Mouse (Mus musculus) MEL (cell line): ENCODE measurements around the gene Whamm. TPM values are rescaled to one million over a fixed set of nuclear protein-coding genes. Genes with fewer than 3 reads are reported as not detected.
A peak's percentile ranks its signal among the peaks of the same experiment; 100 is the strongest.

Experiments used
- DNase-seq: peaks from one replicate; pipeline ENCODE4 v3.0.0; 2011; ENCODE audit warnings: low read depth, low spot score
- H3K27ac ChIP-seq: 2 replicates; pipeline ENCODE4 v1.5.1; 2012; ENCODE audit warnings: low read depth, mild to moderate bottlenecking, control low read depth, low read length, moderate library complexity; ENCODE audit not compliant: control insufficient read depth
- H3K27me3 ChIP-seq, 2 experiments: fragments of 150-350 bp in 1 of 2; sonication (generic) in 1 of 2; 2 replicates each; pipeline ENCODE4 v1.6.1; 2012; ENCODE audit warnings: low read length in 2 of 2, mild to moderate bottlenecking in 2 of 2, improper control_type of control experiment in 1 of 2, moderate library complexity in 1 of 2; ENCODE audit not compliant: insufficient read depth in 2 of 2, control insufficient read depth in 1 of 2
- H3K36me3 ChIP-seq, 2 experiments: 2 replicates each; pipeline ENCODE4 v1.6.1; 2012 to 2014; ENCODE audit warnings: low read length in 2 of 2, improper control_type of control experiment in 1 of 2, inconsistent platforms in 1 of 2, mild to moderate bottlenecking in 1 of 2; ENCODE audit not compliant: insufficient read depth in 2 of 2, control insufficient read depth in 1 of 2
- H3K4me1 ChIP-seq, 2 experiments: fragments of 150-350 bp in 1 of 2; sonication (generic) in 1 of 2; 2 replicates each; pipeline ENCODE4 v1.6.1; 2012; ENCODE audit warnings: low read length in 2 of 2, improper control_type of control experiment in 1 of 2, mild to moderate bottlenecking in 1 of 2; ENCODE audit not compliant: insufficient read depth in 2 of 2, control insufficient read depth in 1 of 2
- H3K4me3 ChIP-seq, 2 experiments: fragments of 150-350 bp in 1 of 2; sonication (generic) in 1 of 2; 2 replicates each; pipeline ENCODE4 v1.5.1; 2012; ENCODE audit warnings: low read depth in 2 of 2, low read length in 2 of 2, mild to moderate bottlenecking in 2 of 2, moderate library complexity in 2 of 2, control low read depth in 1 of 2, improper control_type of control experiment in 1 of 2; ENCODE audit not compliant: control insufficient read depth in 1 of 2, insufficient read depth in 1 of 2
- H3K79me2 ChIP-seq: 2 replicates; pipeline ENCODE4 v1.6.1; 2012; ENCODE audit warnings: mild to moderate bottlenecking, low read length, moderate library complexity; ENCODE audit not compliant: control insufficient read depth, poor library complexity, insufficient read depth
- H3K9ac ChIP-seq: 2 replicates; pipeline ENCODE4 v1.6.1; 2012; ENCODE audit warnings: low read depth, mild to moderate bottlenecking, control low read depth, low read length, moderate library complexity; ENCODE audit not compliant: control insufficient read depth, poor library complexity, severe bottlenecking
- H3K9me3 ChIP-seq: fragments of 150-350 bp; sonication (generic); replicated peaks from 2 replicates; pipeline ENCODE4 v1.6.1; 2012; ENCODE audit warnings: mild to moderate bottlenecking, low read length, improper control_type of control experiment, moderate library complexity; ENCODE audit not compliant: insufficient read depth
- CHD2 ChIP-seq: IDR thresholded peaks from 2 replicates; pipeline ENCODE4 v1.6.1; 2011; ENCODE audit warnings: low read length, improper control_type of control experiment
- HCFC1 ChIP-seq: IDR thresholded peaks from 2 replicates; pipeline ENCODE4 v1.6.1; 2012; ENCODE audit warnings: low read depth, mild to moderate bottlenecking, inconsistent platforms, low read length, improper control_type of control experiment, moderate library complexity
- MAFK ChIP-seq: IDR thresholded peaks from 2 replicates; pipeline ENCODE4 v1.6.1; 2011; ENCODE audit warnings: low read depth, mild to moderate bottlenecking, low read length, improper control_type of control experiment, borderline replicate concordance
- MAX ChIP-seq: IDR thresholded peaks from 2 replicates; pipeline ENCODE4 v1.6.1; 2011; ENCODE audit warnings: low read length, improper control_type of control experiment
- MAZ ChIP-seq: IDR thresholded peaks from 2 replicates; pipeline ENCODE4 v1.6.1; 2012; ENCODE audit warnings: low read depth, mild to moderate bottlenecking, inconsistent platforms, low read length, improper control_type of control experiment
- MEF2A ChIP-seq: IDR thresholded peaks from 2 replicates; pipeline ENCODE4 v1.6.1; 2014; ENCODE audit warnings: low read depth, mild to moderate bottlenecking, inconsistent platforms, low read length, improper control_type of control experiment; ENCODE audit not compliant: poor library complexity, insufficient replicate concordance, severe bottlenecking; ENCODE audit errors: extremely low read depth
- MYB ChIP-seq: IDR thresholded peaks from 2 replicates; pipeline ENCODE4 v1.6.1; 2011; ENCODE audit warnings: mild to moderate bottlenecking, low read depth, low read length, improper control_type of control experiment
- MYC ChIP-seq: IDR thresholded peaks from 2 replicates; pipeline ENCODE4 v1.6.1; 2011; ENCODE audit warnings: low read depth, mild to moderate bottlenecking, low read length, improper control_type of control experiment, moderate library complexity
- RCOR1 ChIP-seq: IDR thresholded peaks from 2 replicates; pipeline ENCODE4 v1.6.1; 2012; ENCODE audit warnings: low read depth, mild to moderate bottlenecking, inconsistent platforms, low read length, improper control_type of control experiment
- SMC3 ChIP-seq: IDR thresholded peaks from 2 replicates; pipeline ENCODE4 v1.6.1; 2011; ENCODE audit warnings: low read depth, low read length, improper control_type of control experiment
- USF1 ChIP-seq: IDR thresholded peaks from 2 replicates; pipeline ENCODE4 v1.6.1; 2014; ENCODE audit warnings: low read depth, mild to moderate bottlenecking, inconsistent platforms, low read length, improper control_type of control experiment, moderate library complexity
- USF2 ChIP-seq, 2 experiments: IDR thresholded peaks; 2 replicates each; pipeline ENCODE4 v1.6.1; 2011 to 2012; ENCODE audit warnings: improper control_type of control experiment in 2 of 2, low read length in 2 of 2, borderline replicate concordance in 1 of 2, inconsistent platforms in 1 of 2, low read depth in 1 of 2, mild to moderate bottlenecking in 1 of 2; ENCODE audit not compliant: insufficient read depth in 1 of 2
- ZC3H11A ChIP-seq: IDR thresholded peaks from 2 replicates; pipeline ENCODE4 v1.6.1; 2012; ENCODE audit warnings: low read depth, mild to moderate bottlenecking, inconsistent platforms, low read length, improper control_type of control experiment
- ZNF384 ChIP-seq: IDR thresholded peaks from 2 replicates; pipeline ENCODE4 v1.6.1; 2012; ENCODE audit warnings: low read depth, mild to moderate bottlenecking, inconsistent platforms, low read length, improper control_type of control experiment
- polyA plus RNA-seq, 2 experiments: library from polyadenylated mRNA; stranded (reverse) in 1 of 2; unstranded in 1 of 2; fragments of >175 nt in 1 of 2; fragments of >200 nt in 1 of 2; gene quantifications; 2 replicates each; pipeline versions ENCODE4 v1.2.1 to v1.2.4; 2012; ENCODE audit warnings: low replicate concordance in 2 of 2, low read depth in 1 of 2; ENCODE audit not compliant: insufficient read length in 2 of 2, insufficient read depth in 1 of 2, missing spikeins in 1 of 2
- total RNA-seq: library from RNA; depleted of rRNA; stranded (reverse); fragments of 300-350 nt; gene quantifications from 2 replicates; pipeline ENCODE4 v1.2.3, GENCODE M21; 2012

Whamm gene
- total and polyA plus RNA-seq, 3 experiments, result 9.4 to 22.9 TPM; not detected in 1

- TF ChIP-seq USF2 (IDR thresholded peaks at IDR 0.05; ENCODE audit: borderline replicate concordance in 1 of 2, insufficient read depth in 1 of 2, low read depth in 1 of 2, low read length in 2 of 2), result no peak
- no peak for TF ChIP-seq MYB
- no peak for TF ChIP-seq MAX
- no peak for TF ChIP-seq ZNF384
- no peak for TF ChIP-seq USF1
- no peak for TF ChIP-seq MAFK
- TF ChIP-seq SMC3, result no peak
- no peak for TF ChIP-seq HCFC1
- no peak for TF ChIP-seq CHD2
- TF ChIP-seq ZC3H11A, result no peak
- no peak for TF ChIP-seq RCOR1
- no peak for TF ChIP-seq MEF2A
- TF ChIP-seq MYC, result no peak
- Histone ChIP-seq H3K9ac (no peak overlapping the region), H3K79me2 (no peaks in the 10 kb centered on the region), H3K4me3 (no peak overlapping the region), H3K27ac (no peak overlapping the region), H3K27me3 (no peaks in the 10 kb centered on the region), H3K4me1 (no peaks in the 10 kb centered on the region), H3K36me3 (peaks cover 0 to 3% of the 10 kb centered on the region in 2 experiments; a peak in 2 of 4 replicates), H3K9me3 (no peaks in the 10 kb centered on the region)
- no peak for DNase-seq
These were observed 28.6 kb downstream of the Whamm start for GRCm38 (mm10) chr7:81599379-81600280.

GRCm38 (mm10) chr7:81604991-81605390 lies 33.9 kb downstream of the Whamm start:
- H3K79me2 ChIP-seq, result no peaks in the 10 kb centered on the region
- H3K9ac ChIP-seq, result no peak overlapping the region
- H3K36me3 ChIP-seq, result peaks cover 0 to 5% of the 10 kb centered on the region in 2 experiments; a peak in 2 of 4 replicates
- peak; percentile 18 for DNase-seq
- H3K4me3 ChIP-seq, result no peak overlapping the region
- no peaks in the 10 kb centered on the region for H3K9me3 ChIP-seq
- no peak overlapping the region for H3K27ac ChIP-seq
- peaks cover 2 to 13% of the 10 kb centered on the region in 2 experiments; a peak in 3 of 4 replicates for H3K4me1 ChIP-seq
- no peaks in the 10 kb centered on the region for H3K27me3 ChIP-seq
- TF ChIP-seq USF1 (peak; percentile 63; the same call in 1 of the 2 replicates), MAZ (no peak)
